Mouse (Mus musculus) lung, adult 2 months (tissue): Measurements from ENCODE around the gene Hist1h3a.

Experiments used
- CTCF ChIP-seq: fragments of 200-500 bp; IDR thresholded peaks from 2 replicates; pipeline ENCODE4 v1.5.1; 2011; ENCODE audit warnings: mild to moderate bottlenecking, low read length, control low read depth; ENCODE audit not compliant: insufficient read depth
- POLR2A ChIP-seq: fragments of 200-500 bp; IDR thresholded peaks from 2 replicates; pipeline ENCODE4 v1.6.1; 2011; ENCODE audit warnings: low read depth, mild to moderate bottlenecking, control low read depth, low read length, borderline replicate concordance; ENCODE audit errors: extremely low read depth

GRCm38 (mm10) chr13:23804532-23804931 lies 42.3 kb upstream of the Hist1h3a start:
- TF ChIP-seq CTCF (no peak), POLR2A (no peak)
